Mouse (Mus musculus) 3T3-L1 (cell line): ENCODE measurements around the gene Fam19a3.

ENCODE experiments used
- DNase-seq: peaks from one replicate; pipeline ENCODE4 v3.0.0-alpha.2; 2015; ENCODE audit warnings: low read depth, low spot score

Fam19a3 gene

DNA sequence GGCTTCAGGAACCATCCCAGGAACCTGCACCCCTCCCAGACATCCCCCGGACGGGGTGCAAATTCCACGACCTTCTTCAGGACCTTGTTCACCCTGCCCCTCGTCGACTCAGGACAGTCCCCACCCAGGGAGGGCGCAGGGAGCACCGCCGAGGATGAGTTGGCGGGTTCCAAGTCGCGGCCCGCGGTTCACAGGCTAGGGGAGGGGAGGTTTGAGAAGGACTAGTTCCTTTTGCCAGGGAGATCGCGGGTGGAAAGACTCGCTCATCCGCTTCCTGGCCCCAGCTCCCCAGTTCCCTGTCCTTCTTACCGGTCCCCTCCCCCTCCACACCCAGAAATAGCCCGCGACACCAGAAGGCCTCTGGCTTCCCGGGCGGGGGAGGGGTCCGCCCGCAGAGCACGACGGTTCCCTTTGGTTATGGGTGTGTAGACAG, at the start of gene Fam19a3:
TSS of gene Fam19a3 (minus strand) at position 370 of the 433 bp plus-strand sequence.
- no peak for DNase-seq

DNA sequence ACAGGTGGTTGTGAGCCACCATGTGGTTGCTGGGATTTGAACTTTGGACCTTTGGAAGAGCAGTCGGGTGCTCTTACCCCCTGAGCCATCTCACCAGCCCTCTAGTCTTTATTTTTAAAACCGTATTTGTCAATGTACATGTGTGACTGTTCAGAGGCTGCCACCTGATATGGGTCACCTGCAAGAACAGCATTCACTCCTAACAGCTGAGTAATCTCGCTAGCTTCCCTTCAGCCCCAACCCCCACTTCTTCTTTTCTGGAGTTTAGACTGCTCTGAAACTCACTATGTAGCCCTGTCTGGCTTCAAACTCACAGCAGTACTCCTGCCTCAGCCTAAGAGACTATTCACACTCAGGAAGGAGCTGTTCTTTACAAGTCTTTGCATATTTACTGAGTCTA, 40.8 kb upstream of the Fam19a3 start:
- DNase-seq, result no peak

DNA sequence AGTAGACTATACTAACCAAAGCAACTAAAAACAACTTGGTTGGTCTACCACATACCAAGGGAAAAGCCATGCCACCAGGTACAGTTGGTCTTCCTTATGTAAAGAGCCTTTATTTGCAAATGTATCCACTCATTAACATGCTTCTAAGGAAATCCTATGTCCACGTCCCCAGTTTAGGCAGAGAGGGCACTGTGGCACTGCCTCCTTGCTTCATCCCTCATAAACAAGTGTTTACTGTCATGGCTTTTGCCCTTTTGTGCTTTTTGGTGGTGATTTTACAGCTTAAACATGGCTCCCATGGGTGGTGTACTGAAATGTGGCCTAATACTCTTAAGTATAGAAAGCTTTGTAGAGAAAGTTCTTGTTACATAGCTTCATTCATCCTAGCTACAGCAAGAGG, 38.8 kb upstream of the Fam19a3 start:
- DNase-seq, result no peak

DNA sequence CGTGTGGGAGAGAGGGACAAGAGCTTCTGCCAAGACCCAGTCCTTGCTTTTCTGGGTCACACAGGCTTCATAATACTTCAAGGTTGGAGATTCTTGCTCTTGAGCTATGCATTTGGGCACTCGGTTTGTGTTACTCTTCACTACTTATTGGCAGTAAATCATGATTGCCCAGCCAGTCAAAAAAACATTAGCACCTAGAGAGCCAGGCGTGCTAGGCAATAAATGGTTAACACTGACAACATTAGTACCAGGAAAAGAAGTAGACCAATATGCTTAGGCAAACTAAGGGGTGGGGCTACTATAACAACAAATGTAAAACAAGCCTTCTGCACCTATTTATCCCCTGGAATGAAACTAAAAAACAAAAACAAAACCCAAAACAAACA, 37.1 kb upstream of the Fam19a3 start:
- peak; percentile 54 for DNase-seq

DNA sequence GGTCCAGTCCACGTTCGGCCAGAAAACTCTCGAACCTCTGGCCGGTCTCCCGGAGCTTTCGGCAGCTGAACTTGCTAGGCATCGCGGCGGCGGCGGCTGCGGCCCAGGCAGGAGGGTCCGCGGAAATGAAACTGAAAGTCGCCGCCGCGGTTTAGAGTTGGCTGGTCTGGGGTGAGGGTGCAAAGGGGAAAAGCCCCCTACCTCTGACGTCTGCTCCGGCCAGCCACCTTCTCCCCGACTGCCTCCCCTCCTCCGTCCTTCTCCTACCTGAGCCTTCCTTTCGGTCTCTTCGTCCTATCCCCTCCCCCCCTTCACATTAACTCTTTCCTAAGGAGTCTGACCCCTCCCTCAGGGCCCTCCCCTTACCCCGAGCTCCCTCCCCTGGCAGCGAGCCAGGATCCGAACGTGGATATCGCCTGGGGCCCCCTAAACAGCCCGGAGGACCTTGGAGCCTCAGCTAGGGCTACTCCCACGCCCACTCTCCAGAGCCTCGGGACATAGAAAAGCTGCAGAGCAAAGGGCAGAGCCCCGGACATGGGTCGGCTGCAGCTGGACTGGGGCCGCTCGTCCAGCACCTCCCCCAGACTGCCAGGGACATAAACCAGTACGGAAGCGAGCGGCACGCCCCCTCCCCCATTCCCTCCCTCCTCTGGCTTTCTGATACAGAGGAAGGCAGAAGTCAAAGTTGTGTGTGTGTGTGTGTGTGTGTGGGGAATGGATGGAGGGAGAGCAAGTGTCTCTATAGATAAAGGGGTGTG, 36.5 kb upstream of the Fam19a3 start, which contains the start of gene Mov10:
TSS of gene Mov10 (minus strand) at position 573 of the 758 bp plus-strand sequence.
- DNase-seq, result peak; percentile 86

DNA sequence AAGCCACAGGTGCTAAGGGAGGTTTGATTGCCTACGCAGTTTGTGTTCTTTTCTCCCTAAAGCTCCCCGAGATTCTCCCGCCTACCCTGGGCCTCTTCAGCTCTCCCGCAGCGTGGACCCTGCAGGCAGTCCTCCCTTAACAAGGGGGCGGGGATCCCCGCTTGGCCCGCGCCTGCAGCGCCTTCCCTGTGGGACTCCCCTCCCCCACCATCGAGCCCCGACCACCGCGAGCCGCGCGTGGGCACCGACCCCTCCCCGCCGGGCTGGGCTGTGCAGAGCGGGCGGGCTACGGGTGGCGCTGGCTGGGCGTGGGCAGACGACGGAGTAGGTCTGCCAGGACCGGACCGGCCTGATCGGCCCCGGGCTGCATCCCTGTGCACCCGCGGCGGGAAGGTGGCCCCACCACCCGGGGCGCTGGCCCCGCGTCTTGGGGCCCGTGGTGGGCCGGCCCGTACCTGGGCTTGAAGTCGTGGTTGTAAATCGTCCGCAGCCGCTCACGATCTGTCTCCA, 35.9 kb upstream of the Fam19a3 start:
- DNase-seq, result peak; percentile 56

DNA sequence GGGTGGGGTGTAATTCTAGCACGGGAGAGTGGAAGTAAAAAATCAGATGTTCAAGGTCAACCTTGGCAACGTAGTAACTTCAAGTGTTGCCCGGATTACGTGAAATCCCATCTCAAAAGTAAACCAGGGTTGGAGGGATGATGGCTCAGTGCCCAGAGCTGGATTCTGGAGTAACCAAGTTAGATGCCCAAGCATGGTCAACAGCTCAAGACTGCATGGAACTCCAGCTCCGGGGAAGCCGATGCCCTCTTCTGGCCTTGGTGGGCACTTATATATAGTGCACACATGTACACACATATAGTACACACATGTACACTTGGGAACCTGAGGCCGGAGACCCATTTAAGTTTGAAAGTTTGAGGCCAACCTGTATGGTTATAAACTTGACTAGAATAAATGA, 34.5 kb upstream of the Fam19a3 start:
- DNase-seq, result no peak

DNA sequence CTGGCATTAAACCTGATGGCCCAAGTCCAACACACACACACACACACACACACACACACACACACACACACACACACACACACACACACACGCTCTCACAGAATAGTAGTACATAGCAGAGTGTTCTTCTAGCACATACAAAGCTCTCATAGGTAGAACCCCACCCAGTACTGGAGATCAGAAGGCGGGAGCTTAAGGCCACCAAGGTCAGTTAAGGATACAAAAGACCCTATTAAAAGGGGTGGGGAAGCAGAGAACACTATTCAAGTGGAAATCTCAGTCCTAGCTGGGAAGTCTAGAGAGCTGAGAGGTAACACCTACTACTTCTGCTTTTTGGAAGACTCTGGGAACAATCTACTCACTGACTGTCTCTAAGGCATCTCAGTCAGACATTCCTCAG, 33.7 kb upstream of the Fam19a3 start:
- no peak for DNase-seq

DNA sequence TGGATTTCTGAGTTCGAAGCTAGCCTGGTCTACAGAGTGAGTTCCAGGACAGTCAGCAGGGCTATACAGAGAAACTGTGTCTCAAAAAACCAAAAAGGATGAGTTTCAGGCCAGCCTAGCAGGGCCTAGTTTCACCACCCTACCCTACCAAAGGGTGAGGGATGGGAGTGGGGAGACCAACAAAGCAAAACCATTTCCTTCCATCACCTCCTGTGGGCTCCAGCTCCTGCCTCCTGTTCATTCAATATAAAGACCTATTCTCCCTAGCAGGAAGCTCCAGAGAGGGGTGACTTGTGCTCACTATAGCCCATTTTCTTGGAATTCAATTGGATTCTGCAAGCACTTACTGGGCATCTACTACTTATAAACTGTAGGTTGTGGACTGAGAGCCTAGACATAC, 33.1 kb upstream of the Fam19a3 start:
- no peak for DNase-seq

DNA sequence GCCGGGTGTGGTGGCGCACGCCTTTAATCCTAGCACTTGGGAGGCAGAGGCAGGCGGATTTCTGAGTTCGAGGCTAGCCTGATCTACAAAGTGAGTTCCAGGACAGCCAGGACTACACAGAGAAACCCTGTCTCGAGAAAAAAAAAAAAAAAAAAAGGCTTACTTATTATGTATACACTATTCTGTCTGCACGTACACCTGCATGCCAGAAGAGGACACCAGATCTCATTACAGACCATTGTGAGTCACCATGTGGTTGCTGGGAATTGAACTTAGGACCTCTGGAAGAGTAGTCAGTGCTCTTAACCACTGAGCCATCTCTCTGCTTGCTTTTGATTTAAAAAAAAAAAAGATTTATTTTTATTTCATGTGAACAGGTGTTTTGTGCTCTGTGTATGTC, 31.6 kb upstream of the Fam19a3 start:
- DNase-seq, result peak; percentile 44

DNA sequence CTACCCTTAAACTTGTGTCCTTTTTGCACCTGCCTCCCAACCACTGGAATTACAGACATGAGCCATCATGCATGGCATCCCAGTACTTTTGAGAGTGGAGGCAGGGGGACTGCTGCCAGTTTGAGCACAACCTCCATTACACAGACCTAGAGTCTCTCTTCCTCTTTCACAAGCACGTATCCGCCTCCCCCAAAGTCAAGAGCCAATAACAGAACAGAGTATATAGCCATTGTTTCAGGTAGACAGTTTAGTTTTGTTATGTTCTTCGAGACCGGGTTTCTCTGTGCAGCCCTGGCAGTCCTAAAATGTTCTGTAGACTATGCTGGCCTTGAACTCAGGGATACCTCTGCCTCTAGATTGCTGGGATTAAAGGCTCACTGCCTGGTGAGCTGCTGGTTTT, 30.6 kb upstream of the Fam19a3 start:
- DNase-seq, result no peak

DNA sequence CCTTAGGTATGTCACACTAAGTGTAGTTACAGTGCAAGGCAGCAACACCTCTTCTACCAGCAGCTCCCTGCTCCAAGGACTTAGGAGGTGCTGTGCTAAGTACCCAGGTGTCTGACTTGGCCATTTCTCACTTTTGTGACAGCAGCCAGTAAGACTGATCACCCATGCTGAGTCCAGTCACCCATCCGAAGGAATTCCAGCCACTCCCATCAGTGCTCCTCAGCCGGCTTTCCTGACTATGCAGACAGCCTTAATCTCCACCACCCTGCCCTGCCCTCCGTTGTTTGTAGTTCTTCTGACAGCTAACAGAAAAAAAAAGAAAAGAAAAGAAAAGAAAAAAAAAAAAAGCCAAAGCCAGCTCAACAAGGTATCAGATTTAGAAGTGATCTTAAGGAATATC, 30.1 kb upstream of the Fam19a3 start:
- no peak for DNase-seq

DNA sequence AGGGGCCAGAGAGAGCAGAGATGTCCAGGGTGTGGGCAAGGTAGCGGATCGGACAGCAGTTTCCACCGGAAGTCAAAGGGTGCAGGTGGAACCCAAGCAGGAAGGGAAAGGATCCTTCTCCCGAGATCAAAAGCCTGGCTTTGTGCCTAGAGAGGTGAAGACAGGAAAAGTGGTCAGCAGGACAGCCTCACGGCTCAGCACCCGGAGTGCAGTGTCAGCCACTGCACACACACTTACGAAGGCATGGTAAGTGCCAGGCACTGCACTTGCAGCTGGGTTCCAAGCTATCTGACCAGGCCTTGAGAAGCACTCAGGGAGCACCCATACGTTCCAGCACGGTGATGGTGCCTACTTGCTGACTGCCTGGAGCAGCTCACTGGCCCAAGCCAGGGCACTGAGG, 23.9 kb upstream of the Fam19a3 start:
- DNase-seq, result no peak

DNA sequence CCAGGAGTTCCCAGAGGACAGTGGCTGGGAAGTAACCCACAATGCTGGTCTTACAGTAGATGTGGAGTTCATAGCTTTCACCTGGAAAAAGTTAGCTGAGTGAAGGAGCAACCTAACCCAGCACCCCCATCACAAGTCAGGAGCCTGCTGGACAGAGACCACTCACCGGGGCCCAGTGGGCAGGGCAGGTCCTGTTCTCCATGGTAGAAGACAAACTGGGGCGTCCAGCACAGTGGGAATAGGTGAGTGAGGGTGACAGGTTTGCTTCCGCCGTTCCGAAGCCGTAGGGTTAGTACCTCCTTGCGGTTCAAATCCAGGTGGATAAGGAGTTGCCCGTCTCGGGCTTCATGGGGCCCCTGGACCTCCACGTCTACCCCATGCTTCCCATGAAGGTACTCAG, 22.7 kb upstream of the Fam19a3 start:
- no peak for DNase-seq

DNA sequence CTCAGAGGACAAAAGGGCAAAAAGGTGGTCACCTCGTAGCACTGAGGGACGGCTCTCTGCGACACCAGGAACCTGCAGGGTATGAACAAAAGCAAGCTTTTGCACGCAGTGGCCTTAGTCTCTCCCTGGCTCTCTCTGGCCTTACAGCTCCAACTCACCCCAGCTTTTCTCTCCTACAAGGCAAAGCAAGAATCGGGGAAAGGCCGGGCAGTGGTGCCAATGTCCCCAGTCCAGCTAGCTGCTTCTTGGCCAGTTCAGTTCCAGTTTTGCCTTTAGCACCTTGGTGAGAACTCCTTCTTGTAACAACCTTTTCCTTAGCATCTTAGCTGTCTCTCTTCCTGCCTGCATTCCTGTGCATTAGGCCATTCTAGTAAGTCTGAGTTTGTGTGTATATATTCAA, 19.8 kb upstream of the Fam19a3 start:
- no peak for DNase-seq

DNA sequence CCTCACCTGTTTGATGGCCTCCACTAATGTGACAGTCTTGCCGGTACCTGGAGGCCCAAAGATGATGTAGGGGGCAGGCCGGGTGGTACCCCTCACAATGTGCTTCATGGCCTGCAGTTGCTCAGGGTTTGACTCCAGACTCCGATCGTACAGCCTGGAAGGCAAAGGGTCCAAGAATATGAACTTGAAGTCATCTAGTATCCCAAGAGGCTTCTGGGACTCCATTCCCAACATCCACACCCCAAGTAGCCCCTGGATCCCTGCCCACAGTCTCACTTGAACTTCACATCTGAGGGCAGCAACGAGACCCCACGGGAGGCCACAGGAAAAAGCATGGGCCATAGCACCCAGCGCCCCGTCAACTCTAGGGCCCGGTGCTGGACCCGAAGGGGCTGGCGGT, 19.0 kb upstream of the Fam19a3 start:
- no peak for DNase-seq

DNA sequence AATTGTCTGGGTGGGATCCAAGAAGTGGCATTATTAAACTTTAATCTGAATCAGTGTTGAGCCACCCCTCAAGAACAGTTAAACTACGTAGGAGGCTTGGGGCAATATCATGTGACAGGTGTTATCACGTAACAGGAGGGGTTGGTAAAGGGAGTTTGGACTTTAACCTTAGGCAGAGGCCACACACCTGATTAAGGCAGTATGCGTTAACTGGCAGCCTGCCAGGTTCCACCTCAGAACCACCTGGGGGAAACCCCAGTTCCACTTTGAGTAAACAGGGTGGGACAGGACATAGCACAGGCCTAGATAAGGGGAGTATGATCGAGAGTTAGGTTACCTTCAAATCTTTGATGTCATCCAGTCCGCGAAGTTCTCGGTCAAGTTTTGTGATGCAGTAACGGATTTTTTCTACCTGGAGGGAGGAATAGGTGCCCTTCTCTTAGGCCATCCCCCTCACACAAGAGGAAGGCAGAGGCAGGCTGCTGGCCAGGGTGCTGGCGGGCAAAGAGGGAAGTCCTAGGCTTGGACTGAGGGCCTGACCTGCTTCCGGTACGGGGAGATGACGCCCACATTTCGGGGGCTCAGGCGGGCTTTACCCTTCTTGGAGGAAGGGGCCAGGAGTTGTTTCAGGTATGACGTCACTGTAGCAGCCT, 14.9 kb upstream of the Fam19a3 start:
- DNase-seq, result no peak

DNA sequence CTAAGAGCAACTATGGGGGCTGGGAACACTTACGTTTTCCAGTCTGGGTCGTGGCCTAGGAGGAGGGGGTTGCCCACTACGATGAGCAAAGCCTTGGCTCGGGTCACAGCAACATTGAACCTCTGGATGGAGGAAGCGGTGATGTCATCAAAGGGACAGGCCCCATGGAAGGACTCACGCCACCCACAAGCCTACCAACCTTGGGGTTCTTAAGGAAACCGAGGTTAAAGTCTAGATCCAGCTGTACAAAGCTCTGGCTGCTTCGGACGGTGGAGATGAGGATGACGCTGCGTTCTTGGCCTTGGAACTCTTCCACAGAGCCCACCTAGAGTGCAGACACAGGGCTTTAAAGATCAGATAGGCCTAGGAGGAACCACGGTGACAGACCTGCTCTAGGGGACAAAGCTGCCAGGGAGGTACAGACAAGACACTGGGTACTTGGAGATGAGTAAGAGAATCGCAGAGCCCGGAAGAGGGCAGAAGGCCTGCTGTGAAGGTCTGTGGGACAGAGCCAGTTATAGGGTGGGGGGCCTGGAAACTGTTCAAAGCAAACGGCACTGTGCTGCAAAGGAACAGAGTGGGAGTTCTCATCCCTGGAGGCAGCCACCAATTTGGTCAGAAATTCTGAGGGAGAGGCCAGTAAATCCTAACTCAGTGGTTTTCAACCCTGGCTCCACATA, 14.2 kb upstream of the Fam19a3 start:
- DNase-seq, result no peak

DNA sequence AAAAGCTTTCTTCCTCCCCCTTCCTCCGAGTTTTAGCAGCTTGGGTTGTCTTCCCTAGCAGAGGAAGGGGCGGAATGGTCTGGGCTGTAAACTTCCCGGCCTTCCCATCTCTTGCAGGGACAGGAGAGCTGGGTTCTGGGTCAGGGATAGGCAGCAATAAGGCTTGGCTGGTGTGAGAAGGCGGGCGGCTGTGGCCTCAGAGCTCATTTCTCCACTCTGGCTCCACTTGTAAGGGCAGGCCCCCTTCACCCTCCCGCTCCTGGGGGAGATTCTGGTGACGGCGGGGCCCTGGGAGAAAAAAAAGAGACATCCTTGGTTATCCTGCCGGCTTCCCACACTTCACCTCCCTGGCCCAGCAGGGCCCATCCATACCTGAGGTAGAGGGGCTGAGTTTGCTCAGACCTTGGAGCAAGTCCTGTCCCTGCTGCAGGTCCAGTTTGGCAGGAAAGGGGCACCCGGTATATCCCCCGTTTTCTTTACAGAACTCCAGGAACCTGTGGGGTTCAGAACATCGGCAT, 13.4 kb upstream of the Fam19a3 start:
- DNase-seq, result no peak

DNA sequence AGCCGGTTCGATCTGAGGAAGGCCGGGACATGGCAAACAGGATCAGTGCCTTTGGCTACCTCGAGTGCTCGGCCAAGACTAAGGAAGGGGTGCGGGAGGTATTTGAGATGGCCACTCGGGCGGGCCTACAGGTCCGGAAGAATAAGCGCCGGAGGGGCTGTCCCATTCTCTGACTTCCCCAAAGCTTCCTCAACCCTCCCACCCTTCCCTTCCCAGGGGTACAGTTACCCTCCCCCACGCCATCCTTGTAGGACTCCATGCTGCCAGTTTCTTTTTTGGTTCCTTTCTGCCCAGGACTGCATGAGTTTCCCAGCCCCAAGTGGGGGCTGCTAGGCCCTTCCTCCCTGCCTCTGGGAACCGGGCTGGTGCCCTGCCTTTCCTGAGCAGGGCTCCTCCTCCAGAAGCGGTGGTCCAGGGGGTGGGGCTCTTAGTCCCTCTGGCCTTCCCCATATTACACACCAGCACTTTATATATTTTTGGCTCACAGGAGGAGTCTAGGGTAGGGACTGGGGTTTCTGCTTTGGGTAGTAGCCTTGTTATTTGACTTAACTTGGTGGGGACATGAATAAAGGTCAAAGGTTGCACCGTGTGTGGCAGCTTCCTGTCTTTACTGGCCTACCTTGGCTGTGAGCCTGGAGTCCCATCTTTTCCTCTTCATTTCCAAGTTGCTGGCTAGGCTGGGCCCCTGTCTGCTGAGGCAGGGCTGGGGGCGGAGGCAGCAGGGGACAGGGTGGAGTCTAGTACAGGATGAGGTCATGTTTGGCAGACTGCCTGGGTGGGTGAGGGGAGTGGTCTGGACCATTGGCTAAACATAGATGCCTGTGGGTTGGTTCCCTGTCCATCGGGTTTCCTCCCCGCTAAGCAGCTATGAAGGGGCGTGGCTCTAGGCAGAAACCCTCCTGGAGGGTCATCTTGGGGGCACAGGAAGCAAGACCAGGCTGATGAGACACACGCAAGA, 12.5 kb upstream of the Fam19a3 start:
- DNase-seq, result peak; percentile 95
